Mouse (Mus musculus): ENCODE data around the gene Dennd4c.

Gene Dennd4c

DNA sequence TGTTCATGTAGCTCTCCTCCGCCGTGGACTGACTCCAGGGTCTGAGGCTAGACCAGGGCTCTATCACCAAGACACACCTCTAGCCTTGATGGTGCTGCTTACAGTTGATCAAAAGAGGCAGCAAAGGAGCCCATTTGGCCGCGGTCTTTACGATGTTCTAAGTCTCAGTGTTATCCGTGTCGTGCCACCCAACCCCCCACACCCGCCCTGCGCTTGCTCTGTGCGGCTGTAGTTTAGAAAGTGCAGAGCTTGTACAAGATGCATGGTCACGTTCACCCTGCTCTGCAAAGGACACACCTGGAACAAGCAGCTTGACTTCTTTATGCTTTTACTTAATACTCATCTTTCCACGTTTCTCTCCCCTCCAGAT is 137.4 kb downstream of the Dennd4c start:
- no peak for DNase-seq

GRCm38 (mm10) chr4:86886160-86886878 is 138.0 kb downstream of the Dennd4c start:
- peak; percentile 87 for DNase-seq

DNA sequence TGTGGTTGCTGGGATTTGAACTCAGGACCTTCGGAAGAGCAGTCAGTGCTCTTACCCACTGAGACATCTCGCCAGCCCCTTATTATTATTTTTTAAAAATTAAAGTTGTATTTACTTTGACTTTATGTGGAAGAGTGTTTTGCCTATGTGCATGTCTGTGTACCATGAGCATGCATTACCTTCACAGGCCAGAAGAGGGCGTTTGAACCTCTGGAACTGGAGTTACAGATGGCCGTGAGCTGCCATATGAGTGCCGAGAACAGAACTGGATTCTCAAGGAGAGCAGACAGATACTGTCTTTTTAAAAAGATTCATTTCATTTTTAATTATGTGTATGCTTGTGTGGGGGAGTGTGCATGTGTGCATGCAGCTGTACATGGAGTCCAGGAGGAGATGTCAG is 139.5 kb downstream of the Dennd4c start:
- no peak for DNase-seq

DNA sequence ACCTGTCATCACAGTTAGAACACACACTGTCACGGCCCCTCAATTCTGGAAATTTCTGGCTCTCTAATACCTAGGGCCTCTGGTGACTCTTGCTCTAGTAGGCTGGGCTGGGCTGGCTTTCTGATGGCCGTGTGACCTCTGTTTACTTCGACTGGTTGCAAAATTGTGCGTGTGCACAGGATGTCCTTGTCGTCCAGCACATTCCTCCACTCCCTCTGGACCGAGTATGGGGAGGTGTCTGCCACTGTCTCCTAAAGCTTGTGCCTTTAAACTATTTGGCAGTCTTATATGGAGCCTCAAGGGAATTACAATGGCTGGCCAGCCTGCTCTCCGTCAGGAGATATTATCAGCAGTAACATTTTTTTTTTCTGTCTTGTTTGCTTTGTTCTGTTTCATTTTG is 149.1 kb downstream of the Dennd4c start:
- DNase-seq: peak; percentile 42

- peak; percentile 67 for DNase-seq
Measured at GRCm38 (mm10) chr4:86898791-86899474, 150.6 kb downstream of the Dennd4c start.

All from lung, postnatal 10 days (tissue).